Mouse (Mus musculus): ENCODE measurements around the gene Olfr770.
A peak's percentile ranks its signal among the peaks of the same experiment; 100 is the strongest.
"Not testable (repeated sequence)": the region's sequence is repeated elsewhere in the genome, so short reads cannot be mapped to it uniquely, and the experiment has no call there.

The Olfr770 gene

GRCm38 (mm10) chr10:129138898-129139297 lies at the start of gene Olfr770:
Gene Olfr770, minus strand, starts transcription at chr10:129138998.
- DNase-seq (ENCODE audit: low spot score), result no peak

- not testable (repeated sequence) for DNase-seq (ENCODE audit: low spot score)
Measured at GRCm38 (mm10) chr10:129187319-129187718, 48.5 kb upstream of the Olfr770 start, which contains the start of gene Olfr773. Gene Olfr773, minus strand, starts transcription at chr10:129187419.

GRCm38 (mm10) chr10:129177821-129178220 lies 39.0 kb upstream of the Olfr770 start, which contains the start of gene Olfr772:
Gene Olfr772, minus strand, starts transcription at chr10:129177921.
- DNase-seq (ENCODE audit: low spot score), result not testable (repeated sequence)

- no peak for DNase-seq (ENCODE audit: low spot score)
Measured at GRCm38 (mm10) chr10:129164651-129165050, 25.9 kb upstream of the Olfr770 start, which contains the start of gene Olfr771. Gene Olfr771, minus strand, starts transcription at chr10:129164751.

- no peak for DNase-seq (ENCODE audit: low spot score)
Measured at GRCm38 (mm10) chr10:129117761-129118160, 21.0 kb downstream of the Olfr770 start, which contains the start of gene Olfr769. Gene Olfr769, minus strand, starts transcription at chr10:129117861.

- no peak for DNase-seq (ENCODE audit: low spot score)
Measured at GRCm38 (mm10) chr10:129115146-129115545, 23.7 kb downstream of the Olfr770 start.

GRCm38 (mm10) chr10:129101231-129101630 lies 37.6 kb downstream of the Olfr770 start:
- peak; percentile 9 for DNase-seq (ENCODE audit: low spot score)

- no peak for DNase-seq (ENCODE audit: low spot score)
Measured at GRCm38 (mm10) chr10:129099275-129099674, 39.5 kb downstream of the Olfr770 start, which contains the start of gene Olfr768. Gene Olfr768, minus strand, starts transcription at chr10:129099375.

GRCm38 (mm10) chr10:129082810-129083209 lies 56.0 kb downstream of the Olfr770 start, which contains the start of gene Olfr767:
Gene Olfr767, minus strand, starts transcription at chr10:129082910.
- DNase-seq (ENCODE audit: low spot score), result not testable (repeated sequence)
